Mouse (Mus musculus): Measurements from ENCODE around the gene Ppp4r1. TPM values are rescaled to one million over a fixed set of nuclear protein-coding genes. Genes with fewer than 3 reads are reported as not detected.
A peak's percentile ranks its signal among the peaks of the same experiment; 100 is the strongest.

Gene Ppp4r1
- 10 to 100 TPM; 29.4 to 30.3 TPM for total RNA-seq (2021)
- long read RNA-seq, experiment 1, transcript Ppp4r1-204 (20 exons, 3,784 nt) = major isoform, 5 of 20 reads
- long read RNA-seq, experiment 1, partial matches to known transcripts = 4 of 20 reads
- long read RNA-seq, experiment 1, other reads (novel, unspliced or antisense) = 8 of 20 reads
- long read RNA-seq, experiment 2, transcript Ppp4r1-204 (20 exons, 3,784 nt) = major isoform, 5 of 19 reads
- long read RNA-seq, experiment 2, partial matches to known transcripts = 5 of 19 reads
- long read RNA-seq, experiment 2, other reads (novel, unspliced or antisense) = 8 of 19 reads

DNA sequence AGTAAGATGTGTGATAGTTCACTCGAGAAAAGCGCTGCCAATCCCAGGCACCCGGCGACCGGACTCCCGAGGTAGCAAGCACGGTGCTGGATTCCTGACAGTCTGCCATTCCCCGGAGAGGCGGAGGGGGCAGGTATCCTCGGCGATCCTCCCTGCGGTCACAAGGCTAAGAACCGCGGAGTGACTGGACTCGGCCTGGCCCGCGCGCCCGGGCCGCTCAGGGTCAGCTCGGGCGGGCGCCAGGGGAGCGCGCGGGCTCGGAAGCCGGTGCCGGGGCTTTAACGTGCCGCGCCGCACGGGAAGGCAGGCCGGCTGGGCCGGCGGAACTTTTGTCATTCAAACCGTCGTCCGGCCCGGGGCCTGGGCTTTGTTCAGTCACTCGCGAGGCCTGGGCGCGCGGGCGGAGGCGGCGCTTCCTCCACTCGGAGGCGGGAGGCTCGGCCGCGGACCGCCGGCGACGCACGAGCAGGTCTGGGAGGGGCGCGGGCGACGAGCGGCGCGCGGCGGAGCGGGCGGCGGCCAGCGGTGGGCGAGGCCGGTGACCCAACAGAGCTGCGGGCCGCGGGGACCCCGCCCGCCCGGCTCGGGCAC lies at the start of gene Ppp4r1:
Gene Ppp4r1 (plus strand): TSS at position 23 of the 591 bp plus-strand sequence.
- intact Hi-C loops (cut with DNase I; ENCODE audit: low total_unique reads) = loop anchor here (10.0 kb wide), 1 partner anchor 168 kb away; the partner anchor contains the start of gene Vapa
- peak; percentile 86 for DNase-seq

DNA sequence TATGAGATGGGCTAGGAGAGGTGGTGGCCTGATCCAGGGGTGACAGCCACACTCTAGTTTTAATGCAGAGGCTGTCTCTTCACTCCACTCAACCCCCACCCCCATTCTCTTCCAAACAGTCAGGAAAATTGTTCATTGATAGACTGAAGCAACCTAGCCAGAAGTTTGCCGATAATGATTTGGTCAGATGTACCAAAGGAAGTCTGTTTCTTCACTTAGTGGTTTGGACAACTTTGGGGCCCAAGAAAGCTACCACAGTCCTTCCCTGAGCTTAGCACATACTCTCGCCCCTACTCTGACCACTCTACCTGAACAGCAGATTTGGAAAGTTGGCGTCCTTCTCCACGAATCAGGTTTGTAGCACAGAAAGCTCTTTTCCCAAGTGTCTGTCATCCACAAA lies 49.7 kb upstream of the Ppp4r1 start:
- DNase-seq = no peak
- intact Hi-C loops (cut with DNase I; ENCODE audit: low total_unique reads) = no loop called here

DNA sequence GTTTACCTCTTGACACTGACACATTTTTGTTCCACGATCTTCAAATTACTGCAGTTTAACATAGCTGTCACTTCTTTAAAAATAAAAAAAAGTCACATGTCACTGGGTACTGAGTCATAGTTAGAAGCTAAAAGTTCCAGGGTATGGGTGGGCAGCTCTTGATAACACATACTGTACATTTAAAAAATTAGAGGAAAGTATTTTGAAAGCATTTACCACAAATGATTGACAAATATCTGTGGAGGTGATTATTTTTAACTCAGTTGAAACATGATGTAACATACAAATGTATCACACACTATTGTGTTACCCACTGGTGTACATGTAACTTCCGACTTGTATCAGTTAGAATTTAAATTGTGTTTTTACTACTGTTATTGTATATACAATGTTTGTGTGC lies 47.3 kb upstream of the Ppp4r1 start:
- intact Hi-C loops (cut with DNase I; ENCODE audit: low total_unique reads) = no loop called here
- DNase-seq = no peak

DNA sequence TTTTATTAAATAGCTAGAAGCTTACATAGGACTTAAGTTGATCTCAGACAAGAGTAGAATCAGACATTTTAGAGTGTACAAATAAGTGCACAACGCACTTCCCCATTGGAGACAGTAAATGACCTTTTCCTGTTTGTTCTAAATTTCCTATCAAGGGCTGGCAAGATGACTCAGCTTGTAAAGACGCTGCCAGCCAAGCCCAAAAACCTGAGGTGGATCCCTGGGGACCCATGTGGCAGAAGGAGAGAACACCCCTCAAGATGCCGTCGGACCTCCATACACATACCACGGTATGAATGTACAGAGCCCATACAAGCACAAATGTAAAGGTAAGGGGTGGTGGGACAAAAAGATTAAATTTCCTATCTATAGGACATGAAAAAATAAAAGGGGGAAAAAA lies 45.2 kb upstream of the Ppp4r1 start:
- DNase-seq = no peak
- intact Hi-C loops (cut with DNase I; ENCODE audit: low total_unique reads) = no loop called here

DNA sequence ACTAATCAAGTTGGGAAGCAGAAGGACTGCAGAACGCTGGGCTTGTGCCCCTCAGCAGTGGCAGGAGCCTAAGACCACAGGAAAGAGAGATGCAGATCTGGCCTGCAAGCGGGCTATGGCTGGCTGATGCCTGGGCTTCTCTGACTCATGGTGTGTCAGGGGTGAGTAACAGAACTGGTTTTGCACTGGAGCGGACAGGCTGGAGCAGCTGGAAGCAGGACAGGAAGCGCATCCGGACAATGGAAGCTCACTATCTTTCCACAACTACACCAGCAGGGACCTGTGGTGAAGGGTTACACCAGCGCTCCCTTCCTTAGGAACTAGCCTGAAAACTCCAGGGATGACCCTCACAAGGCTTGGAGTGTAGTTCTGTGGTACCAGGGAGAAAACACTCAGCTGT lies 44.8 kb upstream of the Ppp4r1 start:
- peak; percentile 28 for DNase-seq
- intact Hi-C loops (cut with DNase I; ENCODE audit: low total_unique reads) = no loop called here

DNA sequence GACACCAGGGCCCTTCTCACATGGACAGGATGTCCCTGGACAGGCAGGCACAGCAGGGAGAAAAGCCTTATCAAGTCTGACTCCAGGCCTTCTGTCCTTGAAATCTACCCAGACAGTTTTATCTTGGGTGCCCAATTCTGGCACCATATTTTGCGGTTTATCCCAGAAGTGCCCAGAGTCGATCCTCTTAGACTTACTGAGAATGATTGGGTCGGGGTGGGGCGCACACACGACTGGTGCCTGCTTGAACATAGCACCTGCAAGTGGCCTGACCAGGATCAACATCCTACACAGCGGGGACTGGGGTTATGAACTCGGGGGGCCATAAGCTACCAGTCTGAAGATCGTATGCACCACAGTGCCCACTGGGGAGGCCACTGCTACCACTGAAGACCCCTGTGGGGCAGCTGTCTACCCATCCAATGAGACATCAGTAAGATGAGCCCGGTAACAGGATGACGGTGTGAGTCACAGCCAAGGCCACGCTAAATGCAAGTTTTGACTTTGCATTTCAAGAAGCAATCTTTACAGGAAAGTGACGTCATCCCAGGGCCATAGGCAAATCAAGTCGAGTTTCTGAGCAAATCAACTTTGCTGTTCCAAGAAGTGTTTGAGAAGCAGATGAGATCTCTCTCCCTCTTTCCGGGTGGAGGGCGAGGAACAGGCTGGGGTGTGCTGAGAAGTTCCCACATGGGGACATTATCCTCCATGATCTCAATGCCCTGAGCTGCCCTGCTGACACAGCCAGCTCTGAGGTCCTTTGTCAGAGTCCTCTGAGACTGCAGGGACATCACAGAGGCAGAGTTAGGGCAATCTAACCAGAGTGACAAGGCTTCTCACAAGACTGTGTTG lies 42.3 kb upstream of the Ppp4r1 start:
- intact Hi-C loops (cut with DNase I; ENCODE audit: low total_unique reads) = no loop called here
- DNase-seq = no peak

DNA sequence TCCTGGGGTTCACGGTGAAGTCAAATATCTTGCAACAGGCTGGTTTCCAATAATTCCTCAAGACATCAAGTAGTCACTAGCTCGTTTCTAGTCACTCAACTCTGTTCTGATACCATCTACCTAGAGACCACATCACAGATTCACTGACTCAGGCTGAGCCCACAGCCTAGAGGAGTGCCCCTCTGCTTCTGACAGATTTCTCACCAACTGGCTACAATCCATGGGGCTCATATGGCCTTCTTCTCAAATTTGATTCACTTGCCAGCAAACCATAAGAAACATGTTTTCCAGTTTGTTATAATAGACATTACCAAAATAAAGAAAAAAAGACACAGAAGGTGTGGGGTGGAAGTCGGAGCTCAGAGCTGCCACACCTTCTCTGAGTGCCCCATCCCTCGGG lies 40.8 kb upstream of the Ppp4r1 start:
- no peak for DNase-seq
- intact Hi-C loops (cut with DNase I; ENCODE audit: low total_unique reads) = no loop called here

DNA sequence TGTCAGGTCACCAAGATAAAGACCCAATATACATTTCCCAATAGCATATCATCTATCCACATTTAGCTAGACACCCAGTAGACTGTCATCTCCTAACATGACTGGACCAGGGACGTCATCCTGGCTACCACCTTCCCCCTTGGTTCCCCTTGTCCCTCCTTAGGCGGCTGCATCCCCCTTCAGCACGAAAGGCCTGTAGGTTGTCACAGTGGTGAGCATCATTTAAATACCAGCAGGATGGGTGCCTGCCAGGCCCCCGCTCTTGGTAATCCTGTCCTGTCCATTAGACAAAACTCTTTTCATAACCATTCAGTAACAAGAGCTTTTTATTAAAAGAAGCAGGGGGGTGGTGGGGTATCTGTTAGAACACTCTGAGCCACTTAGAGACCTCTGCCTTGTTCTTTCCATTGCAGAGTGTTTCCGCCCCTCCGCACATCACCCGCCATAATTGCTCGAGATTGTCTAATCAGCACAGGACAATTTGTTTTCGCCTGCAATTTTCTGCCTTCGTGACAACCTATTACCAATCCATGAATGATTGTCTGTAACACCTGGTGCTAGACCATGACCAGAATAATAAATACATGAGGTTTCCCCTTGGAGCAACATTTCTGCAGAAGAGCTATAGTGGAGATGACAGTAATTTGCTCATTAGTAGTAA lies 40.0 kb upstream of the Ppp4r1 start:
- intact Hi-C loops (cut with DNase I; ENCODE audit: low total_unique reads) = no loop called here
- DNase-seq = no peak

DNA sequence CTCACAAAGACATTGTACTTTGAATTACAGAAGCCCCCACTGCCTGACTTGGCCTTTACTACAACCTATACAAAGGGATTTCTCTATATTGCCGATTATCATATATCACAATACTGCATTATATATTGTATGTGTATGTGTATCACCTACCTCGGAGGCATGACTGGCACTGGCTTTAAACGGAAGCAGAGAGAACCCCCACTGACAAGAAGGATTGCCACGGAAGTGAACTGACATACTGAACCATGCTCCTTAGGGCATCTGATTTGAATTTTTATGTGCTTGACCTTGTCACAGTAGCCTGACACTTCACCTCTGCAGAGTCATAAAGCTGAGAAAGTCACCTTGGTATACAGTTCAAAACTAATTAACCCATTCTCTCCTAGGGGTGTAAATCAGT lies 39.4 kb upstream of the Ppp4r1 start:
- intact Hi-C loops (cut with DNase I; ENCODE audit: low total_unique reads) = no loop called here
- no peak for DNase-seq

DNA sequence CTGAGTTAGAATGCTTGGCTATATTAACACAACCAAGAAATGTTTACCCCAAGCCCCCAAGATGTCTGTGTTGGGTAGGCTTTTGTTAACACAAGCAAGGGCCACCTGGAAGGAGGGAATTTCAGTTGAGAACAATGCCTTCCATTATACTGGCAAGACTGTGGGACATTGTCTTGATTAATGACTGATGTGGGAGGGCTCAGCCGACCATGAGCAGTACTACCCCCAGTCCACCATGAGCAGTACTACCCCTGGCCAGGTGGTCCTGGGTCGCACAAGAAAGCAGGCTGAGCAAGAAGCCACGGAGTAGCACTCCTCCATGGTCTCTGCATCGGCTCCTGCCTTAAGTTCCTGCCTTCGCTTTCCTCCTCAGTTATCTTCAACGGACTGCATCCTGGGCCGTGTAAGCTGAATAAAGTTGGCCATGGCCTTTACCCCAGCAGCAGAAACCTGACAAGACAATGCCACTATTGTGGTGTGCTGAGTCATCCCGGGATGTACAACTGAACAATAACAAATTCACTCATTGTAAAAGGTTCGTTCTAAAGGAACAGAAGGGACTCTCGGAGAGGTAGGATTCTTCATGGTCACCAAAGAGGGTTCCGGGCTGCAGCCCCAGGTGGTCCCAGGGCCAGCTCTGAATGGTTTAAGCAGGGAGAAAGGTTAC lies 38.6 kb upstream of the Ppp4r1 start:
- DNase-seq = no peak
- intact Hi-C loops (cut with DNase I; ENCODE audit: low total_unique reads) = no loop called here

DNA sequence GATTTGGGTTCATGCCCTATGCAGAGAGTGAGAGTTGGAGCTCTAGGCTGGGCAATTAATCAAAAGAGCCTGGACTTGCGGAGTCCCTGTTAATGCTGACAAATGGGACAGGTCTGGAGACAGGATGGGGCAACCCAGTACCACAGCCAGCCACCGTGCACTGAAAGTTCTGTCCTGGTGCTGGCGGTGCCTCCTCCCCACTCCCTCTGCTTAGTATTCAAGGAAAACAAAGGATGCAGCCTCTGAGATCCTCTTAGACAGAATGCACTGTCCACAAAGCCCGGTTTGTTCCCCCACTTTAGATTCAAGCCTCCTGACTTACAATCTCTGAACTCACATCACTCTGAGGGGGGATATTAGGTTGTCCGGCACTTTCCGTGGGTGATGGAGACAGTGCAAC lies 36.1 kb upstream of the Ppp4r1 start:
- no peak for DNase-seq
- intact Hi-C loops (cut with DNase I; ENCODE audit: low total_unique reads) = no loop called here

DNA sequence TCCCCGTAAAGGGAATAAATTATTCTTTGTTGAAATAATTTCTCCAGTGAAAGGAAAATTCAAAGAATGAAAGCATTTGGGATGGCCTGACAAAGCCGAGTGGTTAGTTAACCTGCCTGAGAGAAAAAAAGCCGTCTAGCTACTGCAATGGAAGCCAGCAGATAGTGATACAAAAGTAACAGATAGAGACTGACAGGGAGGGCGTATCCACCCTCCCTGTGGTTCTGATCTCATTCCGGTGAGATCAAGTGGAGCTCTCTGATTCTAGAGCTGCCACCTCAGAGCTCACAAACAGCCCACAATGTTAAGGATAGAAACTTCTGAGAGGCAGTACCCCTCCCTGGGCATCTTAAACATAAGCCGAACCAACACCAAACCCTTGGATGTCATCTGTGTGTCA lies 33.4 kb upstream of the Ppp4r1 start:
- no peak for DNase-seq
- intact Hi-C loops (cut with DNase I; ENCODE audit: low total_unique reads) = no loop called here

DNA sequence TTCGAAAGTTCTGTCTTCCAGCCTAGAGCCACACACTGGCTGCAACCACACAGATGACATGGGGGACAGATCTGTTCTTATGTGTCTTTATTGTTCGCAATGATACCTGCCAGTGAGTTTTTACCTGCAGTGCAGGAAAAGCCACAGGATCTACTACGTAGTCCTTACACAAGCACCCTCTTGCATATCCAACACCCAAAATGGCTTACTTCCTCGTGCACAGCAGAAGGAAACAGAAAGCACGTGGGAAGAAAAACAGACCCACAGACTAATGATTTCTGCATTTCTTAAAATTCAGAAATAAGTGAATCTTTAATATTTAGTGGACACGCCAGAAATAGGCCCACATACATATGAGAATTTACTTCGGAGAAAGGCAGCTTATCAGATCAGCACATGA lies 32.6 kb upstream of the Ppp4r1 start:
- intact Hi-C loops (cut with DNase I; ENCODE audit: low total_unique reads) = no loop called here
- no peak for DNase-seq

DNA sequence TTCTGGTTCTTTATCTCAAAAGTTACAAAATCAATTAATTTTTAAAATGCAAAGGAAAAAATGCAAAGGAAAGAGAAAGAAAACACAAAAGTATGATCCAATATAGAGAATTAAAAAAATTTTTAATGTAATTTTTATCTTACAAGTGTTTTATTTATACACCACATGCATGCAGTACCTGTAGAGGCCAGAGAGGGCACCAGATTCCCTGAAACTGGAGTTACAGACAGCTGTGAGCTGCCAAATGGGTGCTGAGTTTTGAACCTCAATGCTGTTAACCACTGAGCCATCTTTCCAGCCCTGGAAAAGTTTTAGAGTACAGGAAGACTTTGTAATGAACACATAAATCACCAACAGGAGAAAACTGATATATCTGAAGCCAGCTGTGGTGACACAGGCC lies 32.1 kb upstream of the Ppp4r1 start:
- no peak for DNase-seq
- intact Hi-C loops (cut with DNase I; ENCODE audit: low total_unique reads) = no loop called here

DNA sequence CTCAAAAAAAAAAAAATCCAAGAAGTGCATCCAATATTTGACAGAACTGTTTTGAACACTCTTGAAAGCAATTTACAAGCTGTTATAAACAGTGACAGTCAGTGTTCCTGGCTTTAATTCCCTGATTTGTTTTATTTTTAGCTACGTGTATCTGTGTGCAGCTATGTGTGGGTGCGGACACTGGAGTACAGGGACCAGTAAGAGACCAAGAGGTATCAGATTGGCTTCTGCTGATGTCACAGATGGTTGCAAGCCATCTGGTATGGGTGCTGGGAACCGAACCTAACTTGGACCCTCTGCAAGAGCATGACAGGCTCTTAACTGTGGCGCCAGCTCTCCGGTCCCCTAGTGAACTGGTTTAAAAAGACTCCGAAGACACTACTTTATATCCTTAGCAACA lies 29.2 kb upstream of the Ppp4r1 start:
- no peak for DNase-seq
- intact Hi-C loops (cut with DNase I; ENCODE audit: low total_unique reads) = no loop called here

DNA sequence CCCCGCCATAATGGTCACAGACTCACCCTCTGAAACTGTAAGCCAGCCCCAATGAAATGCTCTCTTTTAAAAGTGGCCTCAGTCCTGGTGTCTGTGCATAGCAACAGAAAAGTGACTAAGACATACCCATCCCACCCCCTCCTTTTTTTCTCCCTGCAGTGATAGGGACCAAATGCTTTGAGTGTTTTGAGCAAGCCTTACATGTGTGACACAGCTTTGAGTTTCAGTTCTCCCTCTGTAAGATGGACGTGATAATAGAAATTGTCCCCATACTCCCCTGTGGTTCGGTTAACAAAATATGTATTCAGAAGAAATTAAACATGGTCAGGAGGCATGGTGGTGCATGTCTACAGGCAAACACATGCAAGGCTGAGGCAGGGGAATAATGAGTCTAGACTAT lies 26.5 kb upstream of the Ppp4r1 start:
- DNase-seq = no peak
- intact Hi-C loops (cut with DNase I; ENCODE audit: low total_unique reads) = no loop called here

DNA sequence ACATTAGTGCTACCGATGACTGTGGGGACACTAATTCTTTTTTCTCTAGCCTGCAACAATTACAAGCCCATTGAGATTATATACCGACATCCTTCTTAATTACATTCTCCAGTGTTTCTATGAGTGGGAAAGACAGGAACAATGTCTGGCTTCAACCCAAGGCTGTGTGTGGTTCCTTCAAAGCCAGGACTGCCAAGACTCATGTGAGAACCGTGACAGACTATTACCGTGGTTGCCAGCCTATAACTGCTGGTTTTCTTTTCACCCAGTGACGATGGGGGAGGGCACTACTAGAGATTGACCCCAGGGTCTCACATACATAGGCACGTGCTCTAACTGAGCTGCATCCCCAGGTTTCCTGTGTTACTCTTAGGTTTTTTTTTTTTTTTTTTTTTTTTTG lies 25.2 kb upstream of the Ppp4r1 start:
- intact Hi-C loops (cut with DNase I; ENCODE audit: low total_unique reads) = no loop called here
- DNase-seq = no peak

DNA sequence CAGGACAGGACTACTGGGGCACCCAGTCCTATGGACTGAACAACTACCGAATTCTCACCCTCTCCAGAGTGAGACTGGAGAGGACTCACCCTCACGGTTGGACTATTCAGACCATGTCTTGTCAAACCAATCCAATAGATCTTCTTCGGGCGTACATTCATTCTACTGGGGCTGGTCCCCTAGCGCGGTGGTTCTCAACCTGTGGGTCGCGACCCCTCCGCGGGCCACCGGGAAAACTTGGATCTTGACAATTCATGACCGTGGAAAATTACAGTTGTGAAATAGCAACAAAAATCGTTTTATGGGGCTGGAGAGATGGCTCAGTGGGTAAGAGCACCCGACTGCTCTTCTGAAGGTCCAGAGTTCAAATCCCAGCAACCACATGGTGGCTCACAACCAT lies 19.2 kb upstream of the Ppp4r1 start:
- intact Hi-C loops (cut with DNase I; ENCODE audit: low total_unique reads) = no loop called here
- DNase-seq = no peak

DNA sequence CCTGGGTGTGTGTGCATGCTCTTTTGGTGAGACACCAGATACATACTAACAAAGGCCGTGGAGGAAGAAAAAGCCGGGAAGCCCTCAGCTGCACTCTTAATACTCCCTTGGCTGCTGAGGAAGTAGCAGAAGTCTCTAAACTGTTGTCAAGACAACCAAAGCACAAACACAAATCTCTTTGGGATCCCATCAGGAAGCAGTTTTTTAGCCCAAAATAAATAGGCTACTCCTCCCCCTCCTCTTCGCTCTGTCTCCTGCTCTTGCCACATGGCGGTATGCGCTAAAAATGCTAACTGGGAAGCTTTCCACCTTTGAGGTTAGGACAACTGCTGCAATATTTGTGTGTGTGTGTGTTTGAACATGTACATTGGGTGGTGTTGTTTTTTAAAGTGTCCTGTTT lies 13.9 kb upstream of the Ppp4r1 start:
- peak; percentile 21 for DNase-seq
- intact Hi-C loops (cut with DNase I; ENCODE audit: low total_unique reads) = loop anchor here (5.0 kb wide), 1 partner anchor 46 kb away; no protein-coding TSS in a partner anchor
